Mouse (Mus musculus) G1E (cell line): Measurements from ENCODE around the gene Ubr7. TPM values are rescaled to one million over a fixed set of nuclear protein-coding genes. Genes with fewer than 3 reads are reported as not detected.
A peak's percentile ranks its signal among the peaks of the same experiment; 100 is the strongest.

Experiments used
- ATAC-seq: 2 replicates; pipeline ENCODE4 v1.8.0; 2016; ENCODE audit warnings: mild to moderate bottlenecking; ENCODE audit not compliant: insufficient number of reproducible peaks, poor library complexity, low FRiP score, severe bottlenecking; ENCODE audit errors: extremely low read depth
- DNase-seq: peaks from one replicate; pipeline ENCODE4 v3.0.0; 2012; ENCODE audit warnings: low spot score
- H3K27me3 ChIP-seq: 2 replicates; pipeline ENCODE4 v1.6.1; 2012; ENCODE audit warnings: mild to moderate bottlenecking, low read length, inconsistent platforms; ENCODE audit not compliant: insufficient read depth
- H3K36me3 ChIP-seq: replicated peaks from 2 replicates; pipeline ENCODE3; 2012; ENCODE audit warnings: mild to moderate bottlenecking, inconsistent platforms
- H3K4me1 ChIP-seq: 2 replicates; pipeline ENCODE4 v1.6.1; 2012; ENCODE audit warnings: low read depth, low read length, inconsistent platforms, mixed read lengths; ENCODE audit not compliant: insufficient read depth
- H3K4me3 ChIP-seq: 2 replicates; pipeline ENCODE4 v1.5.1; 2012; ENCODE audit warnings: low read depth, mild to moderate bottlenecking, inconsistent platforms, low read length, moderate library complexity, mixed read lengths
- H3K9me3 ChIP-seq: replicated peaks from 2 replicates; pipeline ENCODE4 v1.6.1; 2012; ENCODE audit warnings: inconsistent platforms
- CTCF ChIP-seq: IDR thresholded peaks from 2 replicates; pipeline ENCODE4 v1.5.1; 2012; ENCODE audit warnings: low read depth, low read length, inconsistent platforms, mixed read lengths
- GATA1 ChIP-seq: IDR thresholded peaks from 2 replicates; pipeline ENCODE4 v1.6.1; 2012; ENCODE audit warnings: borderline replicate concordance, low read length, inconsistent platforms, mixed read lengths
- GATA2 ChIP-seq: IDR thresholded peaks from 2 replicates; pipeline ENCODE4 v1.6.1; 2012; ENCODE audit warnings: low read depth, low read length, inconsistent platforms, borderline replicate concordance
- POLR2AphosphoS5 ChIP-seq: IDR thresholded peaks from 2 replicates; pipeline ENCODE4 v1.6.1; 2012; ENCODE audit warnings: low read depth, low read length, inconsistent platforms; ENCODE audit not compliant: insufficient replicate concordance
- TAL1 ChIP-seq: conservative IDR thresholded peaks from 2 replicates; pipeline ENCODE4 v1.6.1; 2012; ENCODE audit warnings: low read depth, low read length, inconsistent platforms, mixed read lengths
- polyA plus RNA-seq: library from polyadenylated mRNA; stranded (reverse); fragments of >175 nt; gene quantifications from 2 replicates; pipeline ENCODE4 v1.2.3, GENCODE M21; 2012
- total RNA-seq, 2 experiments: library from RNA; stranded (forward) in 1 of 2; stranded (reverse) in 1 of 2; fragments of 200-1000 nt in 1 of 2; fragments of >200 nt in 1 of 2; fragmentation: Nextera tagmentation in 1 of 2; gene quantifications; 2 replicates each; pipeline ENCODE4 v1.2.3; 2014 to 2017

Ubr7 gene
- total and polyA plus RNA-seq, 3 experiments: 51.1 to 165 (median 71.7) TPM

- Histone ChIP-seq H3K4me3 (no peak overlapping the region), H3K36me3 (peaks cover 97% of the 10 kb centered on the region), H3K27me3 (no peaks in the 10 kb centered on the region), H3K9me3 (0 out of 2 replicates have a peak, but pooled peaks cover 2% of the 10 kb centered on the region), H3K4me1 (peaks cover 10% of the 10 kb centered on the region; the same call in 1 of the 2 replicates)
- ATAC-seq (no peak), DNase-seq (no peak)
- TF ChIP-seq TAL1 (no peak), GATA1 (no peak), CTCF (no peak), GATA2 (no peak), POLR2AphosphoS5 (no peak)
These were observed 14.9 kb downstream of the Ubr7 start for GRCm38 (mm10) chr12:102772676-102773075.

DNA sequence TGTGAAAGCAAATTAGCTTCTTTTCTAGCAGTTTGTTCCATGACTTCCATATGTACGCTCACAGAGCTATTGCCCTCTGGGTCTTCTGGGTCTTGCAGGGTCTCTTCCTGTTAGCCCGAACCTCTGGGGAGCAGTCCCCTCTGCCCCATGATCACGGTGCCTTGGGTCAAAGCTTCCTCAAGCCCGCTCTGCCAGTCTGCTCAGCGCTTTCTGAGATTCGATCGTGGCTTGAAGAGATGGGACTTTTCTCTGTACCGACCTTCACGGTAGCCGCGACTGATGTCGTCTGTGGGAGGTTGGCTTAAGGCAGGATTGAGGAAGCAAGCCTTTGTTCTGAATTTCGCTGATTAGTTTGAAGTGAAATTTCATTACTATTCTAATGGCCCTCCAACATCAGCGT lies 18.3 kb downstream of the Ubr7 start:
- peaks cover 10% of the 10 kb centered on the region; the same call in 1 of the 2 replicates for H3K4me1 ChIP-seq
- TF ChIP-seq CTCF: no peak
- TF ChIP-seq GATA1: no peak
- no peak for TF ChIP-seq POLR2AphosphoS5
- no peak for TF ChIP-seq TAL1
- H3K4me3 ChIP-seq: no peak overlapping the region
- H3K27me3 ChIP-seq: no peaks in the 10 kb centered on the region
- DNase-seq: no peak
- ATAC-seq: no peak
- H3K36me3 ChIP-seq: peaks cover 94% of the 10 kb centered on the region
- 0 out of 2 replicates have a peak, but pooled peaks cover 2% of the 10 kb centered on the region for H3K9me3 ChIP-seq

DNA sequence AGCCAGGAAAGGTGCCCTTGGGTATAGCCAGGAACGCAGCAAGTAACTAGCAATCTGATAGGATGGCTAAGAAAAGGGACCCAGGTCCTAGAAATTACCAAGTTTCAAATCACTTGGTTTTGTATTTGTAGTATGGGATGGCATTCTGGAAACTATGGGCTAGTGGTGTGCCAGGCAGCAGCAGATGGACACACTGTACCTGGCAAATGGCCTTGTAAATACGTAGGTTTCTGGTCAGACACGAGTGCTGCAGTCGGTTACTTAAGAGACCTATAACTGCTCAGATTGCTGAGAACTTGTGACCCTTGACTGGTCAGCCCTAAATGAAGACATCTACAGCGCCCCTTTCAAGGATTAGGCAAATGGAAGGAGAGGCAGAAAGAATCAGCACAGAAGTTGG lies 20.4 kb downstream of the Ubr7 start:
- DNase-seq (no peak), ATAC-seq (no peak)
- no peaks in the 10 kb centered on the region for H3K27me3 ChIP-seq
- no peak for TF ChIP-seq GATA1
- no peak for TF ChIP-seq GATA2
- no peak for TF ChIP-seq CTCF
- TF ChIP-seq TAL1: no peak
- no peak for TF ChIP-seq POLR2AphosphoS5
- peaks cover 4% of the 10 kb centered on the region; the same call in 1 of the 2 replicates for H3K4me1 ChIP-seq
- H3K36me3 ChIP-seq: peaks cover 91% of the 10 kb centered on the region
- no peak overlapping the region for H3K4me3 ChIP-seq
- H3K9me3 ChIP-seq: no peaks in the 10 kb centered on the region

DNA sequence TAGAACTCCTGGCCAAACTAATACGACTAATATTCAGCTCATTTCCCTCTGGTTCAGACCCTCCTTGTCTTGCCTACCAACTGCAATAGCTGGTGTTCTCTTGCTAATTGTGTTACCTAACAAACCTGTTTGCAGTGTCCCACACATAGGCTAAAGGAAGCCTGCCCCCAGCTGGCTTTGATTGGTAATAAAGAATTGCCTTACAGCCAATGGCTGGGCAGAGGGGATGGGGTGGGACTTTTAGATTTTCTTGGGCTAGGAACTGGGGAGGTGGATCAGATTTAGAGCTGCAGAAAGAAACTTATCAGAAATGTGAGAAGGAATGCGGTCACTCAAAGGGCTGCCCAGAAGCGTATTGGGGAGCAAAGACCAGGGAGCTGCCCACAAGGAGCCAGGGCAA lies 21.7 kb downstream of the Ubr7 start:
- Histone ChIP-seq H3K4me1 (peaks cover 2% of the 10 kb centered on the region; the same call in 1 of the 2 replicates), H3K36me3 (peaks cover 91% of the 10 kb centered on the region), H3K4me3 (no peak overlapping the region), H3K27me3 (no peaks in the 10 kb centered on the region), H3K9me3 (no peaks in the 10 kb centered on the region)
- ATAC-seq (0 out of 2 replicates have a peak, but pooled peaks have one; percentile 15), DNase-seq (no peak)
- TF ChIP-seq TAL1 (no peak), GATA1 (no peak), CTCF (no peak), GATA2 (no peak), POLR2AphosphoS5 (no peak)

GRCm38 (mm10) chr12:102782841-102783240 lies 25.1 kb downstream of the Ubr7 start:
- DNase-seq: no peak
- TF ChIP-seq GATA1 (no peak), CTCF (no peak), TAL1 (no peak), POLR2AphosphoS5 (no peak), GATA2 (no peak)
- H3K9me3 ChIP-seq: no peaks in the 10 kb centered on the region
- ATAC-seq: no peak
- H3K4me3 ChIP-seq: no peak overlapping the region
- H3K36me3 ChIP-seq: peaks cover 86% of the 10 kb centered on the region
- no peaks in the 10 kb centered on the region; the same call in 1 of the 2 replicates for H3K4me1 ChIP-seq
- H3K27me3 ChIP-seq: no peaks in the 10 kb centered on the region

DNA sequence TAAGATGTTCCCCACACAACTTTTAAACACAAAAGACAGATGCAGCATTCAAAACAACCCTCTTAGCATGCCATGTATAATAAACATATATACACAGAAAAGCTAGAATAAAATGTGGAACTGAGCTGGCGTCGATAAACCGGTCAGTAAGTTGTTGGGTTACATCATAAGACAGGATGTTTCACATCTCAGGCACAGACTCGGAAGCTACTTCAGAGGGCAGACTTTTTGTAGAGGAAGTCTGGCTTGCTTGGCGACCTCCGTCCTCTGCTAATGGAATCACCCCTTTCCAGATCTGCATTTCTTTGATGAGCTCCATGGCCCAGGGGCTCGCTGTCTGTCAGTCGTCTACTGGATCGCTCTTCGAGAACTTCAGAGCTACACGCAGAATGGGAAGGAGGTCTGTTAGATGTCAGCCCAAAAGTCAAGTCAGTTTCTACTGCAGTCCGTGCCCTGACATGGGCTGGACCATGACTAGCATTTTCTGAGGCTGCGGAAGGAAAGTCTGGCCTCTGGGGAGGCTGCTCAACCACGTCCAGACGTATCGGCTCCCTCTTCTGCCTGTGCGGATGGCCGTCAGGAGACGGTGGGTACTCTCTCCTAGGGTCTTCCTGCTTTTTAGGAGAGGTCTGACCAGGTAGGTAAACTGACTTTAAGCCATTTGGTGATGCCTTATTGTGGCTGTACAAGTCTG lies 27.3 kb downstream of the Ubr7 start:
- ATAC-seq: no peak
- no peak for TF ChIP-seq CTCF
- TF ChIP-seq GATA2: no peak
- no peak for TF ChIP-seq POLR2AphosphoS5
- no peak for TF ChIP-seq TAL1
- no peak for TF ChIP-seq GATA1
- H3K36me3 ChIP-seq: peaks cover 79% of the 10 kb centered on the region

More for the DNA sequence above, 27.3 kb downstream of the Ubr7 start:
- no peak overlapping the region for H3K4me3 ChIP-seq
- no peak for DNase-seq
- no peaks in the 10 kb centered on the region for H3K27me3 ChIP-seq
- H3K4me1 ChIP-seq: no peaks in the 10 kb centered on the region
- H3K9me3 ChIP-seq: no peaks in the 10 kb centered on the region
